Mouse (Mus musculus): ENCODE measurements around the gene Kcnj9.

Kcnj9 gene

DNA sequence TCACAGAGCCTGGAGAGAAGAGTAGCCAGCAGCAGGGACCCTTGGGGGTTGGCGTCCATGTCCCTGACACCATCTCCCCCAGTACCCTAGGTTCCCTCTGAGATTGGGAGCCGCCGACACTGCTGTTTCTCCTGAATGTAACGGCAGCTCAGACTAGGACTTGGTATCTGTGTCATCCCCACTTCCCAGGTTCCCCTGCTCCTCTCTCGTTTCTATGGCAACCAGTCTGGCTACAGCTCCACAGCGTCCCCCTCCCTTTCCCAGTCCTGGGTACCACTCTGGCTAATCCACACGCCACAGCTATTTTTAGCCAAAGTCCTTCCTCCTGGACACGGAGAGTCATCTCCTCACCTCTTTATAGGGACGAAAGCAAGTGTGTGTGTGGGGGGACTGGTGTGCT is at the start of gene Kcnj9:
Gene Kcnj9 (minus strand): TSS at position 188 of the 400 bp plus-strand sequence.
- DNase-seq (ENCODE audit: low spot score in 2 of 2) = no peak

DNA sequence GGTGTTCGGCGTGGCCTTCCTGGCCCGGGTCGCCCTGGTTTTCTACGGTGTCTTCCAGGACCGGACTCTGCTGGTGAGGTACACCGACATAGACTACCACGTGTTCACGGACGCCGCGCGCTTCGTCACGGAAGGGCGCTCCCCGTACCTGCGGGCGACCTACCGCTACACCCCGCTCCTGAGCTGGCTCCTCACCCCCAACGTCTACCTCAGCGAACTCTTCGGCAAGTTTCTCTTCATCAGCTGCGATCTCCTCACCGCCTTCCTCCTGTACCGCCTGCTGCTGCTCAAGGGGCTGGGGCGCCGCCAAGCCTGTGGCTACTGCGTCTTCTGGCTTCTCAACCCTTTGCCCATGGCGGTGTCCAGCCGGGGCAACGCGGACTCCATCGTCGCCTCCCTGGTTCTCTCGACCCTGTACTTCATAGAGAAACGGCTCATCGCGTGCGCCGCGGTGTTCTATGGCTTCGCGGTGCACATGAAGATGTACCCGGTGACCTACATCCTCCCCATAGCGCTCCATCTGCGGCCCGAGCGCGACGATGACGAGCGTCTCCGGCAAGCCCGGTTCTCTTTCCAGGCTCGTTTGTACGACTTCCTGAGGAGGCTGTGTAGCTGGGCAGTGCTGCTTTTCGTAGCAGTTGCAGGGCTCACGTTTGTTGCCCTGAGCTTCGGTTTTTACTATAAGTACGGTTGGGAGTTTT is 47.8 kb upstream of the Kcnj9 start:
- DNase-seq (ENCODE audit: low spot score in 2 of 2) = peak in 1 of 2 experiments; percentile 61

DNA sequence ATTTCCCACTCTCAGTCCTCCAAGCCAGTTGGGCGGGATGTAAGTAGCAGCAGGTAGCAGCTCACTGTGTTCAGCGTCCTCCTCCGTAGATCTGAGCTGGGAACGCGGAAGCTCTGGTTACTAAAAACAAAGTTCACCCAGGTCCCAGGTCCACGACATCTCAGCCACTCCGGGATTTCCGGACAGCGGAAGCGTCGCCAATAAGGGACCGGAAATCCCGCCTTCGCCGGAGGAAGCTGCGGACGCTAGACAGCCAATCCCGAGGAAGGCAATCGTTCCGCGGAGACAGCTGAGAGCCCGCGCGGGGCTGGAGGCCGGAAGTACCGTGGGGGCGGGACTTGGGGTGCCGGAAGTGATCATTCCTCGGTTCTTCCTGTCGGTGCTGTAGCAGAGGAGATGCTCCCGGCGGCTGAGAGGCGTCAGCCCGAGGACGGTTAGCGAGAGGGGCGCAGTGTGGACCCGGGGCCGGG is 47.1 kb upstream of the Kcnj9 start, which contains the start of gene Pigm:
Gene Pigm (plus strand): TSS at position 349 of the 470 bp plus-strand sequence.
- DNase-seq (ENCODE audit: low spot score in 2 of 2) = peak; percentile 94 to 99

DNA sequence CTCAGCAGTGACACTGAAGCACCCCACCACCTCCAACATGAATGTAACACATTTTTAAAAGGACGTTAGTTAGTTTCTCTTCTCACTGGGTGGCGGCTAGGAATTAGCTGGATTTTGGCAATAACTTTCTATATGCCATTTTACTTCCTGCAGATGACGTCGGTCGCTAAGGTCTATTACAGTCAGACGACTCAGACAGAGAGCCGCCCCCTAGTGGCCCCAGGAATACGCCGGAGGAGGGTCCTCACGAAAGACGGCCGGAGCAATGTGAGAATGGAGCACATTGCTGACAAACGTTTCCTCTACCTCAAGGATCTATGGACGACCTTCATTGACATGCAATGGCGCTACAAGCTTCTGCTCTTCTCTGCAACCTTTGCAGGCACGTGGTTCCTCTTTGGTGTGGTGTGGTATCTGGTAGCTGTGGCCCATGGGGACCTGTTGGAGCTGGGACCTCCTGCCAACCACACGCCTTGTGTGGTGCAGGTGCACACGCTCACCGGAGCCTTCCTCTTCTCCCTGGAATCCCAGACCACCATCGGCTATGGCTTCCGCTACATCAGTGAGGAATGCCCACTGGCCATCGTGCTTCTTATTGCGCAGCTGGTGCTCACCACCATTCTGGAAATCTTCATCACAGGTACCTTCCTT is 39.8 kb upstream of the Kcnj9 start:
- DNase-seq (ENCODE audit: low spot score in 2 of 2) = peak; percentile 32 to 80

DNA sequence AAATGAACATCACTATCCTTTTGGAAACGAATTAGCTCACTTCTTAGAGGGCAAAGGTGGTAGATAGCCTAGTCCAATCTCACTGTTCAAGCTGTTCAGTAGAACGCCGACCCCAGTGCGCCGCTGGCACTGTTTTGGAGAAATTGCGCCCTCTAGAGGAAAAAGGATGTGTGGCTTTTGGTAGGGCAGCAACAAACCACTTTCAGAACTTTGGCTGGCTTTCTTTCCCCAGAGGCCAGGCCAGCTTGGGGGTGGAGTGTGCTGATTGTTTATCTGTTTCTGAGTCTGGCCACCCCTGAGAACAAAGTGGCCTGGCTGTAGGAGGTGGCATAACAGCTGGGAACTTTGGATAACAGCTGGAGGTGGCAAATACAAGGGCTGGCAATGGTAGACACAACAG is 35.6 kb upstream of the Kcnj9 start:
- peak in 1 of 2 experiments; percentile 66 for DNase-seq (ENCODE audit: low spot score in 2 of 2)

DNA sequence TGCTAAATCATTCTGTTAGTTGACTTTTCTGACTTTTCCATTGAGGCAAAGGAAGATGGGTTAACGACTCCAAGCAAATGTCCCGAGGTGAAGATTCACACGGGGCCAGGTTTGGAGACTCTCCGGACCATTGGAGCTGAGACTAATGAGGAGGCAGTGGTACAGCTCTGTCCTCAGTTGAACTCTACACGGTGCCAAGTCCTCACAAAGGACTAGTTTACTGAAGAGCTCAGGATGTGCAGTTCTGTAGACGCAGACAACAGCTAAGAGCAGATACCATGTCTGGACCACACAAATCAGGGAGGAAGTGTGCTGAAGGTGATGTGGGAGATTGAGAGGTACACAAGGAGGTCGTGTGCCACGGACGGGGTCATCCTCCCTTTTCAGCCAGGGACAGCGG is 29.2 kb upstream of the Kcnj9 start:
- no peak for DNase-seq (ENCODE audit: low spot score in 2 of 2)

DNA sequence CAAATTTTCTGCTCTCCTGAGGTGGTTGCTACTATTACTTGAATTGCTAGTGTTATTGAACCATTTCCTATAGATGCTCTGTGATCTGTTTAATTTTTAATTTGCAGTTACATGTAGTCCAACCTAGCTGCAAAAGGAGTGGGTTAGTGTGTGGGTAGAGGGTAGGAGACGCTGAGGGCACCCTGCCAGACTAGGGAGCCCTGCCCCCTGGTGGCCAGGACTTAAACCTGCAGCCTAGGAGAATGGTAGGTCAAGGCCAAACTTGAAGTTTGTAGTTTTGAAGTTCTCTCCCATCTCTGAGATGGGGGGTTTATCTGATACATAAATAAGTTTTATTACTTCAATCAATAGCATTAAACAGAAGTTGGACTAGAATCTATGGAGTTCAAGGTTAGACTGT is 28.4 kb upstream of the Kcnj9 start:
- peak; percentile 48 to 75 for DNase-seq (ENCODE audit: low spot score in 2 of 2)

DNA sequence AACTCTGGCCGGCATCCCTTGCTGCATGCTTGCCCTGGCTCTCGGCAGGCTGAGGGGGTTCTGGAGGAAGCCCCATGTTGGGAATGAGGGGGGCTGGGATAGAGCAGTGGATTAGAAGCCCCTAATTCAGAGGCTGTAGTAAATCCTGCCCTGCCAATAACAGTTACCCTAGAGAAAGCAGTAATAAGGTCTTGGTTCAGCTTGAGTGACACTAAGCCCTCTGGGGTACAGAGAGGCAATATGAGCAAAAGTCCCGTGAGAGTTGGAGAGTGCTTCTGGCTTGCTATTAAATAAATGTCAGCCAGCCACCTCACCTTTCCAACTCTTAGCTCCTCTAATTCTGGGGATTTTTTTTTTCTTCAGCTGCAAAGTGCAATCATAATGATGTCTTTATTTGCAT is 26.2 kb upstream of the Kcnj9 start:
- DNase-seq (ENCODE audit: low spot score in 2 of 2) = no peak

DNA sequence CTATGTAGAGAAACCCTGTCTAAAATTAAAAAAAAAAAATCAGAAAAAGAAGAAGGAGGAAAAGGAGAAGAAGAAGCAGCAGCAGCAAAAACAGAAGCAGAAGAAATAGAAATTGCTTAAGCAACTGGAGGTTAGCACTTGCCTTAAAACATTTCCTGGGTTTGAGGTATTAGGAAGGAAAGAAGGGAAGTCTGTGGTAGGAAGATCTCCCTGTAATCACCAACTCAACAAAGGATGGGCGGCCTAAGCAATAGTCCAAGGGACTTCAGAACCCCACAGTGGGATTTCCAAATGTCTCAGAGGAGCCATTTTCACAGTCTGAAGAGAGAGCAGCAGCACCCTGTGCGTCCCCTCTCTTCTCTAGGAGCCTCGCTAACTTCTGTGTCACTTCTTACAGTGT is 23.3 kb upstream of the Kcnj9 start:
- DNase-seq (ENCODE audit: low spot score in 2 of 2) = no peak

DNA sequence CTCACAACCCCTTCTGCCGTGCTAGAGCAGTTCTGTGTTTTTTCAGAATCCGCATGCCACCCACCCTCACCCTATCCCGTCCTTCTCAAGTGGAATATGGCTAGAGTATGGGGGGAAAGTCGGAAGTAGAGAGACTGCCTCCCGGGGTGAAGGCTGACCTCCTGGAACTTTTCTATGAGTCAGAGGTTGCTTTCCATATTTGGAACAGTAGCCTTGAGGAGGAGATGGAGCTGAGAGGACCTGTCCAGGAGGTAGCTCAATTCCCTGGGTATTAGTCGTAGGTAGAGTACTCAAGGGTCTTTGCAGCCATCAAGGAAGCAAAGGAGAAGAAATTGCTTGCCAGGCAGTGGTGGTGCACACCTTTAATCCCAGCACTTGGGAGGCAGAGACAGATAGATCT is 22.9 kb upstream of the Kcnj9 start:
- no peak for DNase-seq (ENCODE audit: low spot score in 2 of 2)

DNA sequence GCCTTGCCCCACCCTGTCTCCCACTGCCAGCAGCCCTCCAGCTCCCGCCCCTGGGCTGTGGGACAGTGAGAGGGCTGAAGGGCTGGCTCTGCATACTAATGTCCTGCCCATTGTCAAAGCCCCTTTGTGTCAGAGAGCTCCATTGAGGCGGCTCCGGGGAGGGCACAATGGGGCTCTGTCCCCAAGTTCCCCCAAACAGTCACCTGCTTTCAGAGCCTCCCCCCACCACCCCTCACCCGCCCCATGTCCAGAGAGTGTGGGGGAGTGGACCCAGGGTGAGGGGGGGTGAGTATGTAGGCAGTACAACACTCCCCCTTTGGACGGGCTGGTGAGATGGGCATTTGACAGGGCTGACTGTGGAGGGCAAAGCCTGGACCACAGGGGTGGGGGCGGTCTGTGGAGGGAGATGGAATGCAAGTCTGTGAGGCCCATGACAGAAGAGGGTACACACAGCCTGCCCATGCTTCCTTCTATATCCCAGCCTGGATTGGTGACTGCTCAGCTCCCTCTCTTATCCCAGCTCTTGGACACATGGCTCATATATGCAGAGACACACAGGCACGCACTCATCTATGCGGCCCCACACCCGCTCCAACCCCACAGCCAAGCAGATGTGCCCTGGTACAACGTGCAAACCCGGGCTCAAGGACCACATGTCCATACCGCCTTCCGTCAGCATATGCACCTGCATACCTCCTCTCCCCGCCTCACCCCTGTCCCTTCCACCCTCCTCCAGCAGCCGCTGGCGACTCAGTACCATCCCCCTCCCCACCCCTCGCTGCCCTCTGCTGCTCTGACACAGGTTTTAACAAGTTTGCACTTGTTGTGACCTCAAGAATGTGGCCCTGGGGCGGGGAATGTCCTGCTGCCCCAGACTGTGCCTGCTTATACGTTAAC is 21.0 kb upstream of the Kcnj9 start:
- DNase-seq (ENCODE audit: low spot score in 2 of 2) = no peak

DNA sequence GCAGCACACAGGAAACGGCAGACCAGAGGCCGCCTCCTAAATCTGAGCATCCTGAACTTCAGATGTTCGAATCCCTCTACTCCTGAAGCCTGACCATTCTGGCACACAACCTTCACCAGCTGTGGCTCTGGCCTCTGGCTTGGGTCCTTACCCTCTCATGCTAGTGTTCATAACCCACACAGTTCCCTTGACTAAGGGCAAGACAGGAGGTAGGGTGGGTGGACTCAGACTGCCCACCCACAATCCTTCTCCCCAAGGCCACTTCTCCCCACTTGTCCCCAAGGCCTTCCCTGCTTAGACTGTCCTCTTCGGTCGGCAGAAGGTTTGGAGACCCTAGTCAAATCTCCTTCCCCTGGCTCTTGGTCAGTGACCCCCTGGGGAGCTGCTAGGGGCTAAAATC is 20.4 kb upstream of the Kcnj9 start:
- DNase-seq (ENCODE audit: low spot score in 2 of 2) = no peak

DNA sequence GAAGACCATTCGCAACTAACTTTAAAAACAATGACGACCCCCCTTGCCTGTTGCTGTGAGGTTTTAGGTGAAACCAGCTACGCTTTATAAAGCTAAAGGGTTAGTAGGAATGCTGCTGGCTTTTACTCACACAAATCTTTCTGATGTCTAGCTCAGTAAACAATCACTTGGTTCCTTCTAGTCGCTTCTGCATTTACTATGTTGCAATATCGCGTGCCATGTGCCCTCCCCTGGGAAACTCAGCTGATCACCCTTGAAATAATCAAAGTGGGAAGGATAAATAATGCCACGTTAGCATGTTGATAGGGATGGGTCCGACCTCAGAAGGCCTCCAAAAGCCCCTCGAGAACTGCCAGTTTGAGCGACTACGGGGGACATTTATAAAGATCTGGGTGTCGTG is 18.3 kb upstream of the Kcnj9 start:
- DNase-seq (ENCODE audit: low spot score in 2 of 2) = no peak

DNA sequence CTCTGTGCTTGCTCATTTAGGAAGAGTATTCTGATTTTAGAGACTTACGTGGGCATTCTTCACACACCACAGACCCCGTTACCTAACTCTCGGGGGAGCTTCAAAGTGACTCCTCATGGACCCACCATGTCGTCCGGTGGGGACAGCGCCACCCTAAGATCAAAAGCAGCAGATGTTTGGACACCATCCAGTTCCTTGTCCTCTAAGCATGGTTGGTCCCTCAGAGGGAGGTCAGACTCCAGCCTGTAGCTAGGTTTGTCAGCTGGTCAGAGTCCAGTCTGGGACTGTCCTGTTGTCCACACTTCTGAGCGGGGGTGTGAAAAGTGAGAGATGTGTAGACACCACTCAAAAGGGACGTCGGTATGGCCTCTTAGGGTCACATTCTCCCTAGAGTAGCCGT is 17.6 kb upstream of the Kcnj9 start:
- DNase-seq (ENCODE audit: low spot score in 2 of 2) = no peak

DNA sequence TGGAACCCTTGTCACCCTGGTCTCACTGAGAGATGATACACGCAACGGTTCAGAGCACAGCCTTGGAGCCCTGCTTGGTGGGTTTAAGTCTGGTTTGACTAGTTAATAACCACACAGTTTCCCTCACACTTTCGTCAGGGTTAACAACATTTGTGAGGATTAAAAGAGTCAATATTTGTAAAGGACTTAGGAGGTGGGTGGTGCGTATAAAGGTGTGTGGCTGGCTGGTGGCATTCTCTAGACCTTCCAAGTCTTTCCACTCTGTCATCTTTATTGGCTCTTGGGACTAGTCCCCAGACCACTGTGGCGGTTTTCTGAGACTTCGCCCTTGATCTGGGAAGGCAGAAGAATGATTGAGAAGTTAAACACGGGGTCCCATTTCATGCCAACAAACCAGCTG is 15.7 kb upstream of the Kcnj9 start:
- DNase-seq (ENCODE audit: low spot score in 2 of 2) = no peak

DNA sequence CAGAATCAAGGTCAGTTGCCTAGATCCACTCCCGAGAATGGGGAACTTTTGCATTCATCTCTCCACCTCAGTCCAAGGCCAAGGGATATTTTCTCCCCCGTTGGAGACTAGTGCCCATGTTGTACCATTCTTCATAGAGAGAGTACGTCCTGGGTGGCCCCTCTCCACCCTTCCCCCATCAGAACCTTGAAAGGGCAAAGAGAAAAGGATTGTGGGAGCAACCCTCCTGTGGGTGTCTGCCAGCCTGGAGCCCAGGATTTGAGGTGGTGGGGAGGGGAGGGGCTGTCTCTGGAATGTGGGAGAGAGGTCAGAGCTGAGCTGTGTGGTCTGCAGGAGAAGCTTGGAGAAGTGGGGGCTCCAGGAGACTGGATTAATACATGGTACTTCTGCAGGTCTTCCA is 14.8 kb upstream of the Kcnj9 start:
- DNase-seq (ENCODE audit: low spot score in 2 of 2) = no peak

DNA sequence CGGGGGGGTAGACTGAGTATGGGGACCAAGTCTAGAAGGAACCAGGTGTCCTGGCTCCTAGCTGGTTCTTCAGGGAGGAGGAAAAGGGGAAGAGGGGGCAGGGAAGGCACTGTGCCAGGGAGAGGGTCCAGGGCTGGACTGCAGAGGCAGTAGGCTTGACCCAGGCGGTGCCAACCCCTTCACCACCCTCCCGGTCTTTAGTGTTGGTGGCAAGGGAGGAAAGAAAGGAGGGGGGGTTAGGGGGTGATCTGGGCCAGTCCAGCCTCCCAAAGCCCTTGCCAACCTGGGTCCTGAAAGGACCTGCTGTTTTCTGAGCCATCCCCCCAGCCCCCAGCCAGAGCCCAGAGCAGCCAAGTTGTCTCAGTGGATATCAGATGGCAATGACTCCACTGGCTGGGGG is 13.6 kb upstream of the Kcnj9 start:
- no peak for DNase-seq (ENCODE audit: low spot score in 2 of 2)

DNA sequence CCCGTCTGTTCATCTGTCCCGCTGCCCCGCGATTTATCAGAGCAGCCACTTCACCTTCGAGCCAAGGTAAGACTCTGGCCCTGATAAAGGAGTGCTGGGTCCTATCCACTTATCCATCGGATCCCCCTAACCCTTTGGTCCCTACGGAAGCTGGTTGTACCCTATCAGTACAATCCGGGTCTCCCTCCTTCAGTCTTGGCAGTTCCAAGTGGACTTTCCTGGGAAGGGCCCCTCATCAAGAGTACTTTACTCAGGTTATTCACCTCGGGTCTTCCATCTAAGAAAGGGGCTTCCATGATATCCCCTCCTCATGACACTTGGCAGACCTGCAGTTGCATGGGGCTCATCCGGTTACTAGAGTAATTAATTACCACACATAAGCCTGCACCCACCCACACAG is 12.3 kb upstream of the Kcnj9 start:
- no peak for DNase-seq (ENCODE audit: low spot score in 2 of 2)

DNA sequence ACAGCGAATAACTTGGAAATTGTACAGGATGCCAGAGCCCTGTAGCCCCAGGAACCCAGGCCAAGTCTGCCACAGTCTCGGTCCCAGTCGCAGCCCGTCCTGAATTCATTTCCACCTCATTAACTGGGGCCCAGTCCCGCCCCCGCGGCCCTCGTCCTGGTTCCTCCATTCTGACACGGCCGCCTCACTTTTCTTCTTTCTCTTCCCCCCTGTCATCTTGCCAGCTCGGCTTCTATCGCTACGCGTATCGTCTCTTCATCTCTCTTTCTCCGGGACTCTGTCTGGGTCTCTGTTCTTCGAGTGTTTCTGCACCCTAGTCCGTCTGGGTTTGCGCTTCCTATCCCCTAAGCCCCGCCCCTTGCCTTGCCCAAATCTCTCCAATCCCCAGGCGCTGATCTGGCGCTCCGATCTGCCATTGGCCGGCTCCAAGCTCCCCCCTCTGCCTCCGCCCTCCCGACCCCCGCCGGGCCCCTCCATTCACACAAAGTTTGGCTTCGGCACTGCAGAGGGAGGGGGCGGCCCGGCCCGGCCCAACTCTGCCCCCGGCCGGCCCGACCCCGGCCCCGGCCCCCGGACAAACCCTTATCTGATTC is 11.7 kb upstream of the Kcnj9 start, which contains the start of gene Kcnj10:
Gene Kcnj10 (plus strand): TSS at position 482 of the 593 bp plus-strand sequence.
- DNase-seq (ENCODE audit: low spot score in 2 of 2) = peak; percentile 26 to 77

DNA sequence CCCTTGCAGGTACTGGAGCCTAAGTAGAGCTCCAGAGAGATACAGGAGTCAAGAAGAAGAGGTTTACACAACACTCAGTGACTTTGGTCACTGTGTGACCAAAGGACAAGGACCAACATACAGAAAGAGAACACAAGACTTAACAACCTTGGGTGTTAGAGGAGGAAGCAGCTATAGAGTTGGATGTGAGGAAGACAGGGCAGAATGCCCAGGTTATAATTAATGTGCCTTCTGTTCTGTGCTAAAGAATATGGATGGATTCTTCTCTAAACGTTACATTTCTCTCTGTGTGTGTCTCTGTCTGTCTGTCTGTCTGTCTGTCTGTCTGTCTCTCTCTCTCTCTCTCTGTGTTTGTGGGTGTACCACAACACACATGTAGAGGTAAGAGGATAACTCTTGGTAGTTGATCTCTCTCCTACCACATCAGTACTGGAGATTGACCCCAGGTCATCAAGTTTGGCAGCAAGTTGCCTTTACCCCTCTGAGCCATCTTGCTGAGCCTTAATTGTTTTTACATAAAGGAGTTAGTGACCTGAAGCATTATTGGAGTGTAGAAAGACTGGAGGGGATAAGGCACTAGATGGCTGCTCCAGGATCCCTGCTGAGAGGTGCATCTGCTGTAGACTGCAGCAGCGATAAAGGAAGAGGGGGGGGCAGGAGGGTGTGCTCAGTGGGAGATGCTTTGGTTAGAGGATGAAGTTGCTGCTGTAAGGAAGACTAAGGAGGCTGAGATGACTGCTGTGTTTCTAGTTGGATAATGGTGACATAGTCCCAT is 8.5 kb upstream of the Kcnj9 start:
- DNase-seq (ENCODE audit: low spot score in 2 of 2) = no peak

DNA sequence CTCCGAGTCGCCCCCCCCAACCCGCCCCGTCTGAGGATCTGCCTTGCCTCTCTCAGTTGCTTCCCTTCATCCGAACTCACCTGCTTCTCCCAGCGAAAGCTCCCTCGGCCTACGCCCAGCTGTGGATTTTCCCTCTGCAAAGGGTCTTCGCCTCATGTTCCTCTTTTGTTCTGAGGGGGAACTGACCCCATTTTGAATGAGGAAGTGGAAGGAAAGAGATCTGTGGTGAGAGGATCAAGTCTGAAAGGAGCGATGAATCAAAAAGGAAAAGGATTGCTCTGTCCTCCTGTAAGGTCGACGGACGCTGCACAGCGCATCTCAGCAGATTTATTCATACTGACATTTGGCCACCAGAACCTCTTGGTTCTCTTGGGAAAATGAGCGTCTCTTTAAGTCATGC is 6.7 kb upstream of the Kcnj9 start:
- no peak for DNase-seq (ENCODE audit: low spot score in 2 of 2)
